Mouse (Mus musculus): ENCODE data around the gene Adam8.

DNA sequence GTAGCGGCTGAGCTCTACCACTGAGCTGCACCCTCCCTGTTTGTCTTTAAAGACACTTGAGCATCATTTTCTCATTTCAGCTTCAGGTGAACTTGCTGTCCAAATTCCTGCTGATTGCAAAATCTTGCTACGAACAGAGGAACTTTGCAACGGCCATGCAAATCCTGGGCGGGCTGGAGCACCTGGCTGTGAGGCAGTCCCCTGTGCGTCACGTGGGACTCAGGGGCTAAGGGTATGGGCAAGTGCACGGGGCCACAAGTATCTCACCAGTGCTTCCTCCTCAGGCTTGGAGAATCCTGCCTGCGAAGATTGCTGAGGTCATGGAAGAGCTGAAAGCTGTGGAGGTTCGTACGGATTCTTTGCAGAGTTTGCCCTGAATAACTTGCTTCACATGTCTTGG lies 55.7 kb downstream of the Adam8 start:
- TF ChIP-seq POLR2A (IDR thresholded peaks at IDR 0.05; ENCODE audit: borderline replicate concordance, insufficient read depth, low read length) (no peak), CTCF (IDR thresholded peaks at IDR 0.05; ENCODE audit: borderline replicate concordance, insufficient read depth, low read depth, low read length) (no peak)

All from cerebellum, adult 2 months (tissue).